Mouse (Mus musculus): ENCODE data around the gene Mrps6. TPM values are rescaled to one million over a fixed set of nuclear protein-coding genes. Genes with fewer than 3 reads are reported as not detected.
A peak's percentile ranks its signal among the peaks of the same experiment; 100 is the strongest.
"Not testable (repeated sequence)": the region's sequence is repeated elsewhere in the genome, so short reads cannot be mapped to it uniquely, and the experiment has no call there.

The Mrps6 gene
- polyA plus RNA-seq, 1 experiment: 64.2 TPM

DNA sequence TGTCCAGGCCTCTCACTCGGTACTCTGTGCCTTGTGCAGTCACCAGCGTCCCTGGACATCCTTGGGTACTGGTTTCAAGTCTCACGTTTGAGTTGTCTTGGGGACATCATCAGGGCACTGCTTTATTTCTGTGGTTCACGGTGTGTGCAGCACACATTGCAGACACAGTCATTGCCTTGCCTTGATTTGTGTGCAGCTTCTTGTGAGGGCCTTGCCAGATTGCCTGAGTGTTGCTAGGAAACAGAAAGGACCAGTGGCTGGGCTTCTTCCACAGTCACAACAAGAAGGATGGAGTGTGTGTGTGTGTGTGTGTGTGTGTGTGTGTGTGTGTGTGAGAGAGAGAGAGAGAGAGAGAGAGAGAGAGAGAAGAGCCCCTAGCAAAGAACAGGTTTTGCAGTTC lies 42.0 kb downstream of the Mrps6 start:
- Histone ChIP-seq H3K4me3 (ENCODE audit: low read depth, low read length) (no peak overlapping the region), H3K27me3 (ENCODE audit: control insufficient read depth, insufficient read depth, low read length, poor library complexity, severe bottlenecking) (no peaks in the 10 kb centered on the region), H3K36me3 (ENCODE audit: control insufficient read depth, insufficient read depth, low read length, poor library complexity, severe bottlenecking) (0 out of 2 replicates have a peak, but pooled peaks cover 5% of the 10 kb centered on the region), H3K27ac (ENCODE audit: insufficient read depth, low read length) (no peak overlapping the region), H3K9ac (ENCODE audit: low read depth, poor library complexity, severe bottlenecking) (no peak overlapping the region), H3K9me3 (replicated peaks; ENCODE audit: control insufficient read depth, insufficient read depth, low read length, poor library complexity, severe bottlenecking) (no peaks in the 10 kb centered on the region), H3K4me1 (ENCODE audit: control insufficient read depth, insufficient read depth, low read length) (no peaks in the 10 kb centered on the region)
- no peak for TF ChIP-seq EP300 (IDR thresholded peaks at IDR 0.05; ENCODE audit: insufficient read depth, low read depth, low read length)
- TF ChIP-seq POLR2A (IDR thresholded peaks at IDR 0.05; ENCODE audit: insufficient read depth, low read length): no peak
- no peak for TF ChIP-seq CTCF (IDR thresholded peaks at IDR 0.05; ENCODE audit: low read depth, low read length)

DNA sequence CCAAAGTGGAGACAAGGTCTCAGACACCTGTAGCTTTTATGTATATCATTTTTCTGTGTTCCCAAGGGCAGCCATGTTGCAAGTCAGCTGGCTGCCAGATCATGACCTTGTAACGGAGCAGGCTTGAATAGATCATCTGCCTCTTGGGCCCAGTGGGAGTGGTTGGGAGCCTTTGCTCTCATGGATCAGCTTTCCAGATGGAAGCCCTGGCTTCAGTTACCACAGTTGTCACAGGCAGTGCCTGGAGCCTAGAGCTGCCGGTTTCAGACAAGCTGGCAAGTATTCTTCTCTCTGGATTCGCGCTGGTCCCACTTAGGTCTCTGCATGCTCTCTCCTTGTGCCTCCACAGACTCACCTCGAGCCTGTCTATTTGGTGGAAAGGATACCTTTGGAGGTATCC lies 44.0 kb downstream of the Mrps6 start:
- H3K9me3 ChIP-seq (replicated peaks; ENCODE audit: control insufficient read depth, insufficient read depth, low read length, poor library complexity, severe bottlenecking): no peaks in the 10 kb centered on the region
- H3K9ac ChIP-seq (ENCODE audit: low read depth, poor library complexity, severe bottlenecking): no peak overlapping the region
- H3K4me1 ChIP-seq (ENCODE audit: control insufficient read depth, insufficient read depth, low read length): no peaks in the 10 kb centered on the region
- no peak overlapping the region for H3K4me3 ChIP-seq (ENCODE audit: low read depth, low read length)
- H3K27ac ChIP-seq (ENCODE audit: insufficient read depth, low read length): no peak overlapping the region
- H3K36me3 ChIP-seq (ENCODE audit: control insufficient read depth, insufficient read depth, low read length, poor library complexity, severe bottlenecking): 0 out of 2 replicates have a peak, but pooled peaks cover 5% of the 10 kb centered on the region
- no peaks in the 10 kb centered on the region for H3K27me3 ChIP-seq (ENCODE audit: control insufficient read depth, insufficient read depth, low read length, poor library complexity, severe bottlenecking)
- TF ChIP-seq POLR2A (IDR thresholded peaks at IDR 0.05; ENCODE audit: insufficient read depth, low read length): no peak
- TF ChIP-seq EP300 (IDR thresholded peaks at IDR 0.05; ENCODE audit: insufficient read depth, low read depth, low read length): no peak
- TF ChIP-seq CTCF (IDR thresholded peaks at IDR 0.05; ENCODE audit: low read depth, low read length): no peak

DNA sequence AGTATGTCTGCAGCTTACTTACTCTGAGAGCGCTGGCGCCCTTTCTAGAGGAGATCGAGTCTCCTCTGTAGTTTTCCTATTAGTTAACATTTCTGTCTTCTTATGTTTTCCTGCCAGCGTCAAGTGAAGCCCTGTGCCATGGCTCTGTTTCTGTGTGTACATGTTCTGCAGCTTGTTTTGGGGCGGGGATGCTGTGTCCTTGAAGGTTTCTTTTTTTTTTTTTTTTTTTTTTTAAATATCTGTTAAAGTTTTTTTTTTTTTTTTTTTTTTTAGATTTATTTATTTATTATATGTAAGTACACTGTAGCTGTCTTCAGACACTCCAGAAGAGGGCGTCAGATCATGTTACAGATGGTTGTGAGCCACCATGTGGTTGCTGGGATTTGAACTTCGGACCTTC lies 44.9 kb downstream of the Mrps6 start:
- H3K4me3 ChIP-seq (ENCODE audit: low read depth, low read length); H3K9ac ChIP-seq (ENCODE audit: low read depth, poor library complexity, severe bottlenecking); H3K27me3 ChIP-seq (ENCODE audit: control insufficient read depth, insufficient read depth, low read length, poor library complexity, severe bottlenecking); H3K36me3 ChIP-seq (ENCODE audit: control insufficient read depth, insufficient read depth, low read length, poor library complexity, severe bottlenecking); H3K4me1 ChIP-seq (ENCODE audit: control insufficient read depth, insufficient read depth, low read length); H3K9me3 ChIP-seq (replicated peaks; ENCODE audit: control insufficient read depth, insufficient read depth, low read length, poor library complexity, severe bottlenecking): not testable (repeated sequence)
- 0 out of 2 replicates have a peak overlapping the region, but pooled peaks have one; percentile 10 for H3K27ac ChIP-seq (ENCODE audit: insufficient read depth, low read length)

DNA sequence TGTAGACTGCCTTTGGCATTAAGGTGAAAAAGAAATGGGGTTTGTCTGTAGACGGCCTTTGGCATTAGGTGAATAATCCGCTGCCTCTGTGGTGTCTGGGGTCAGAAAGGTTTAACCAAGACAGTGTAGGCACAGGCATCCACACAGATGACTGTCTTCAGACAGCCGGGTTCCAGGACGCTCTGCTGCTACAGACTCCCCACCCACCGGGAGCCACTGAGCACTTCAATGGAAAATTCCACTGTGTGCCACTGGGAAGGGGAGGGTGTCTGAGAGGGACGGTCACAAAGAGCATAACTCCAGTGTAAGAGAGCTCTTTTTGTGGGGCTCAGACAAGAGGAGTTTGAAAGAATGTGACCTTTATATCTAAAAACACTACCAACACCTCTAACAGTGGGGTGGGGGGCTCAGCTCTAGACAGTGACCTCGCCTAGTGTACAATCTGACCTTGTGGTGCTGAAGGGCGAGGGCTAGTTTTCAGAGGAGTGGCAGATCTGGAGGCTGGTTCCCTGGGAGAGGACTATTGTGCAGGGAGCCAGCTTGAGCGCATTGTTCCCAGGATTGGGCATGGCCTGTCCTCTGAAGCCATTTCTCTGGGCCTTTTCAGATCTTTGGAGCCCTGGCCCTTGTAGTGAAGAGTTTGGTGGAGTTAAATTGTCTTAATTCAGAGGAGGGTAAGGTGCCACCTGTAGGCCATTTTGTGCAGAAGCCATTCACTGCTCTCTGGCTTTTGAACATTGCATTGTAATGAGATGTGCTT lies 45.7 kb downstream of the Mrps6 start:
- no peaks in the 10 kb centered on the region for H3K9me3 ChIP-seq (replicated peaks; ENCODE audit: control insufficient read depth, insufficient read depth, low read length, poor library complexity, severe bottlenecking)
- H3K9ac ChIP-seq (ENCODE audit: low read depth, poor library complexity, severe bottlenecking): no peak overlapping the region
- 0 out of 2 replicates have a peak, but pooled peaks cover 5% of the 10 kb centered on the region for H3K36me3 ChIP-seq (ENCODE audit: control insufficient read depth, insufficient read depth, low read length, poor library complexity, severe bottlenecking)
- H3K4me3 ChIP-seq (ENCODE audit: low read depth, low read length): no peak overlapping the region
- no peaks in the 10 kb centered on the region for H3K27me3 ChIP-seq (ENCODE audit: control insufficient read depth, insufficient read depth, low read length, poor library complexity, severe bottlenecking)
- no peaks in the 10 kb centered on the region for H3K4me1 ChIP-seq (ENCODE audit: control insufficient read depth, insufficient read depth, low read length)
- TF ChIP-seq EP300 (IDR thresholded peaks at IDR 0.05; ENCODE audit: insufficient read depth, low read depth, low read length): no peak
- TF ChIP-seq POLR2A (IDR thresholded peaks at IDR 0.05; ENCODE audit: insufficient read depth, low read length): no peak
- no peak for TF ChIP-seq CTCF (IDR thresholded peaks at IDR 0.05; ENCODE audit: low read depth, low read length)
- H3K27ac ChIP-seq (ENCODE audit: insufficient read depth, low read length): peak overlapping the region; percentile 10

DNA sequence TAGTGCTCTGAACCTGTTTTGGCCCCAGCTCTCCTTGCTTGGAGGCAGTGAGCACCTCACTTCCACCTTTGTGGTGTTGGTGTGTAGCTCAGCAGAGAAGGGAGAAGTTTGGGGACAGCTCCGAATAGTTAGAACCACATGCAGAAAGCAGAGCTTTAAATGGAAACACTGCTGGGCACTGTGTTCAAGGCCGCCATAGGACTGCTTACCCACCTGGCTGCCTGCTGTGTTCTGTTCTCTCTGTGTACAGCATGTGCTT lies 46.2 kb downstream of the Mrps6 start:
- Histone ChIP-seq H3K9me3 (replicated peaks; ENCODE audit: control insufficient read depth, insufficient read depth, low read length, poor library complexity, severe bottlenecking) (no peaks in the 10 kb centered on the region), H3K27ac (ENCODE audit: insufficient read depth, low read length) (peak overlapping the region; percentile 10), H3K4me3 (ENCODE audit: low read depth, low read length) (no peak overlapping the region), H3K4me1 (ENCODE audit: control insufficient read depth, insufficient read depth, low read length) (no peaks in the 10 kb centered on the region), H3K27me3 (ENCODE audit: control insufficient read depth, insufficient read depth, low read length, poor library complexity, severe bottlenecking) (no peaks in the 10 kb centered on the region), H3K36me3 (ENCODE audit: control insufficient read depth, insufficient read depth, low read length, poor library complexity, severe bottlenecking) (0 out of 2 replicates have a peak, but pooled peaks cover 5% of the 10 kb centered on the region), H3K9ac (ENCODE audit: low read depth, poor library complexity, severe bottlenecking) (no peak overlapping the region)
- TF ChIP-seq EP300 (IDR thresholded peaks at IDR 0.05; ENCODE audit: insufficient read depth, low read depth, low read length) (no peak), CTCF (IDR thresholded peaks at IDR 0.05; ENCODE audit: low read depth, low read length) (no peak), POLR2A (IDR thresholded peaks at IDR 0.05; ENCODE audit: insufficient read depth, low read length) (no peak)

DNA sequence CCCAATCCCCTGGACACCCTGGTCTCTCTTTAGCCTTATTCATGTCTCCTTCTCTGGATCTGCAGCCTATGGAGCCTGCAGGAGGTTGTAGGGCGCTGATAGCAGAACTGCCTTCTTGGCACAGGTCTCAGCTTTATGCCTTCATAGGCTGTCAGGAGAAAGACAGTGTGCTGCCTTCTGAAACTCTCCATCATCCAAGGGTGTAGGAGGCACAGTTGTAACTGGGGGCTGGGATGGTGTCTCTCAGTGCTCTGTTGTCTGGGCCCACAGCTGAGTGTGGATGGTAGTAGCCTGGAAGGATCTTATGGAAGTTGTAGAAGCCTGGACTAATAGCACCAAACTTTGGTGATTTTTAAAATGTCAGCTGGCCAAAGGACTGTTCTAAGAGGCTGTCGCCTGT lies 46.9 kb downstream of the Mrps6 start:
- Histone ChIP-seq H3K4me3 (ENCODE audit: low read depth, low read length) (no peak overlapping the region), H3K9ac (ENCODE audit: low read depth, poor library complexity, severe bottlenecking) (no peak overlapping the region), H3K36me3 (ENCODE audit: control insufficient read depth, insufficient read depth, low read length, poor library complexity, severe bottlenecking) (no peaks in the 10 kb centered on the region), H3K27ac (ENCODE audit: insufficient read depth, low read length) (no peak overlapping the region), H3K4me1 (ENCODE audit: control insufficient read depth, insufficient read depth, low read length) (no peaks in the 10 kb centered on the region), H3K9me3 (replicated peaks; ENCODE audit: control insufficient read depth, insufficient read depth, low read length, poor library complexity, severe bottlenecking) (no peaks in the 10 kb centered on the region), H3K27me3 (ENCODE audit: control insufficient read depth, insufficient read depth, low read length, poor library complexity, severe bottlenecking) (no peaks in the 10 kb centered on the region)
- TF ChIP-seq POLR2A (IDR thresholded peaks at IDR 0.05; ENCODE audit: insufficient read depth, low read length) (no peak), EP300 (IDR thresholded peaks at IDR 0.05; ENCODE audit: insufficient read depth, low read depth, low read length) (no peak), CTCF (IDR thresholded peaks at IDR 0.05; ENCODE audit: low read depth, low read length) (no peak)
